Mouse (Mus musculus): Measurements from ENCODE around the gene Enpp1. TPM values are rescaled to one million over a fixed set of nuclear protein-coding genes. Genes with fewer than 3 reads are reported as not detected.

Enpp1 gene
- 4.1 TPM for polyA plus RNA-seq (2014; fragmentation: Illumina TruSeq; extraction: RNeasy Lipid Tissue Mini Kit (QIAGEN cat#74804); ENCODE audit: low read depth, low replicate concordance)

GRCm38 (mm10) chr10:24711480-24712366 lies at the start of gene Enpp1:
Gene Enpp1, minus strand, starts transcription at chr10:24712159.

GRCm38 (mm10) chr10:24595250-24596002 lies 116.5 kb downstream of the Enpp1 start, which contains the start of gene Ccn2:
Gene Ccn2, plus strand, starts transcription at chr10:24595442.

Other genes starting within 250 kb of the Enpp1 start
- gene Ccn2, start 116.7 kb downstream of the Enpp1 start, polyA plus RNA-seq (2014; fragmentation: Illumina TruSeq; extraction: RNeasy Lipid Tissue Mini Kit (QIAGEN cat#74804); ENCODE audit: low read depth, low replicate concordance) = 113 TPM
- gene Enpp3, start 130.7 kb upstream of the Enpp1 start, polyA plus RNA-seq (2014; fragmentation: Illumina TruSeq; extraction: RNeasy Lipid Tissue Mini Kit (QIAGEN cat#74804); ENCODE audit: low read depth, low replicate concordance) = 1.6 TPM
- gene Med23, start 157.8 kb upstream of the Enpp1 start, polyA plus RNA-seq (2014; fragmentation: Illumina TruSeq; extraction: RNeasy Lipid Tissue Mini Kit (QIAGEN cat#74804); ENCODE audit: low read depth, low replicate concordance) = 21.9 TPM
- gene Arg1, start 215.3 kb upstream of the Enpp1 start, polyA plus RNA-seq (2014; fragmentation: Illumina TruSeq; extraction: RNeasy Lipid Tissue Mini Kit (QIAGEN cat#74804); ENCODE audit: low read depth, low replicate concordance) = not detected

Measured in adrenal gland, adult 10 weeks (tissue).